Mouse (Mus musculus) embryonic facial prominence, embryonic 11.5 days (tissue): ENCODE data around the gene Selenbp2. TPM values are rescaled to one million over a fixed set of nuclear protein-coding genes. Genes with fewer than 3 reads are reported as not detected.

Experiments used
- ATAC-seq: fragments of 200-750 bp; cut with Nextera tagmentation; replicated peaks from 2 replicates; pipeline ENCODE4 v1.8.0; 2017; ENCODE audit warnings: low read depth; ENCODE audit not compliant: insufficient number of reproducible peaks, low FRiP score, low TSS enrichment
- DNase-seq: peaks from one replicate; pipeline ENCODE4 v3.0.0-alpha.2; 2015; ENCODE audit warnings: low spot score
- H3K27ac ChIP-seq: fragments of 300-500 bp; sonication (generic); replicated peaks from 2 replicates; pipeline ENCODE4 v1.5.1; 2014; ENCODE audit warnings: mild to moderate bottlenecking, low read depth, low read length, control low read depth
- H3K27me3 ChIP-seq: fragments of 300-500 bp; sonication (generic); 2 replicates; pipeline ENCODE4 v1.6.1; 2014; ENCODE audit warnings: mild to moderate bottlenecking, low read length, moderate library complexity, mixed read lengths; ENCODE audit not compliant: control insufficient read depth, insufficient read depth
- H3K36me3 ChIP-seq: fragments of 300-500 bp; sonication (generic); replicated peaks from 2 replicates; pipeline ENCODE4 v1.6.1; 2014; ENCODE audit warnings: low read depth, mild to moderate bottlenecking, low read length, moderate library complexity, mixed read lengths; ENCODE audit not compliant: control insufficient read depth, insufficient read depth
- H3K4me1 ChIP-seq: fragments of 300-500 bp; sonication (generic); 2 replicates; pipeline ENCODE4 v1.6.1; 2014; ENCODE audit warnings: low read length, mixed read lengths; ENCODE audit not compliant: control insufficient read depth, insufficient read depth
- H3K4me2 ChIP-seq: fragments of 300-500 bp; sonication (generic); 2 replicates; pipeline ENCODE4 v1.6.1; 2014; ENCODE audit warnings: low read depth, mild to moderate bottlenecking, control low read depth, low read length, moderate library complexity
- H3K4me3 ChIP-seq: fragments of 300-500 bp; sonication (generic); 2 replicates; pipeline ENCODE4 v1.5.1; 2014; ENCODE audit warnings: low read depth, low read length, control low read depth
- H3K9ac ChIP-seq: fragments of 300-500 bp; sonication (generic); replicated peaks from 2 replicates; pipeline ENCODE4 v1.6.1; 2014; ENCODE audit warnings: mild to moderate bottlenecking, control low read depth, low read length
- H3K9me3 ChIP-seq: fragments of 300-500 bp; sonication (generic); replicated peaks from 2 replicates; pipeline ENCODE4 v1.6.1; 2016; ENCODE audit warnings: mild to moderate bottlenecking, low read length, inconsistent platforms, mixed read lengths; ENCODE audit not compliant: control insufficient read depth
- WGBS: fragments of 180-500 bp; shearing (Covaris S2); extraction: QIAGEN DNeasy Blood & Tissue Kit; methylation state at CpG from one replicate; pipeline ENCODE4 v1.1.7; 2014; 5-methylcytosine and 5-hydroxymethylcytosine counted together
- polyA plus RNA-seq: library from polyadenylated mRNA; unstranded; fragments of >200 nt; fragmentation: Nextera tagmentation; extraction: Ambion mirVana; gene quantifications from 2 replicates; pipeline ENCODE4 v1.2.1, GENCODE M21; 2014

Gene Selenbp2
- polyA plus RNA-seq, 1 experiment from 2014 or later, result not detected

DNA sequence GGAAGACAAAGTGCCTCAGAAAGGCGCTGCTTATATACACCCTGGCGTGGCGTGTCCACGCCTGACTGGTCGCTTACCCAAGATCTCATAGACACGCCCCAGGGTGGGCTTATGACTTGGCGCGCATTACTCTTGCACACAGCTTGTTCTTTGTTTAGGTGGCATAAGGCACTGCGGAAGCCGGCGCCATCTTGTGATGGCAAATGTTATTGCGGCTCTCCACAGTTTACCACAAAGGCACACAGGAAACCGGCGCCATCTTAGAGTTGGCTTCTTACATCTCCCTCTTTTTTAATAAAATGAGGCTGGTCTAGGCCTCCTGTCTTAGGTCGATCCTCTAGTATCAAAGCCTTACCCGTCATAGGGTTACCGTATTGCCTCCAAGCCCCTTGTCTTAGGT, 52.3 kb downstream of the Selenbp2 start:
- no peak for ATAC-seq
- 95% methylated on average over 17 of the region's 17 CpGs for WGBS

More for the DNA sequence above, 52.3 kb downstream of the Selenbp2 start:
- H3K9me3 ChIP-seq, result no peaks in the 10 kb centered on the region
- H3K4me1 ChIP-seq, result no peaks in the 10 kb centered on the region
- no peak overlapping the region for H3K9ac ChIP-seq
- no peak overlapping the region for H3K27ac ChIP-seq
- DNase-seq, result no peak
- no peaks in the 10 kb centered on the region for H3K27me3 ChIP-seq
- H3K36me3 ChIP-seq, result no peaks in the 10 kb centered on the region
- H3K4me2 ChIP-seq, result no peak overlapping the region
- H3K4me3 ChIP-seq, result no peak overlapping the region

Other genes starting within 250 kb of the Selenbp2 start
- 0.14 TPM in 1 of 2 replicates, not detected in the other for gene Oaz3, start 249.6 kb upstream of the Selenbp2 start, polyA plus RNA-seq
- gene Celf3, start 215.3 kb upstream of the Selenbp2 start, polyA plus RNA-seq, result 29.2 and 32.8 TPM in 2 replicates
- gene Riiad1, start 213.2 kb upstream of the Selenbp2 start, polyA plus RNA-seq, result 3.0 and 3.4 TPM in 2 replicates
- gene Snx27, start 110.8 kb upstream of the Selenbp2 start, polyA plus RNA-seq, result 39.3 and 41.6 TPM in 2 replicates
- not detected in 2 replicates for gene Gm10972, start 50.4 kb upstream of the Selenbp2 start, polyA plus RNA-seq
- gene Tuft1, start 34.7 kb upstream of the Selenbp2 start, polyA plus RNA-seq, result 5.0 and 5.3 TPM in 2 replicates
- 3.3 and 4.5 TPM in 2 replicates for gene Cgn, start 92.9 kb downstream of the Selenbp2 start, polyA plus RNA-seq
- gene Pogz, start 144.0 kb downstream of the Selenbp2 start, polyA plus RNA-seq, result 20.1 and 21.5 TPM in 2 replicates
- gene Psmb4, start 193.4 kb downstream of the Selenbp2 start, polyA plus RNA-seq, result 361 and 381 TPM in 2 replicates
- 10.5 and 11.3 TPM in 2 replicates for gene Selenbp1, start 239.5 kb downstream of the Selenbp2 start, polyA plus RNA-seq